Mouse (Mus musculus) left cerebral cortex, adult 18-20 months (tissue): Measurements from ENCODE around the gene Ddr2. TPM values are rescaled to one million over a fixed set of nuclear protein-coding genes. Genes with fewer than 3 reads are reported as not detected.
A peak's percentile ranks its signal among the peaks of the same experiment; 100 is the strongest.

Experiments
- DNase-seq, 2 experiments: peaks; one replicate each; pipeline ENCODE4 v3.0.0; 2021 to 2022; ENCODE audit warnings: low spot score in 2 of 2, mixed read lengths in 1 of 2
- long read RNA-seq, 2 experiments: library from polyadenylated mRNA; stranded (forward); transcript quantifications; one replicate each; pipeline ENCODE4 v2.0.0; 2021
- total RNA-seq, 2 experiments: library from RNA; stranded (reverse); gene quantifications; 2 replicates each; pipeline ENCODE4 v1.2.3; 2021

The Ddr2 gene
- total RNA-seq: 1 to 10 TPM; 7.0 to 7.2 TPM
- long read RNA-seq, experiment 1, partial matches to known transcripts: 2 of 5 reads
- long read RNA-seq, experiment 1, other reads (novel, unspliced or antisense): 3 of 5 reads
- long read RNA-seq, experiment 2, partial matches to known transcripts: 0 of 1 reads
- long read RNA-seq, experiment 2, other reads (novel, unspliced or antisense): 1 of 1 reads

DNA sequence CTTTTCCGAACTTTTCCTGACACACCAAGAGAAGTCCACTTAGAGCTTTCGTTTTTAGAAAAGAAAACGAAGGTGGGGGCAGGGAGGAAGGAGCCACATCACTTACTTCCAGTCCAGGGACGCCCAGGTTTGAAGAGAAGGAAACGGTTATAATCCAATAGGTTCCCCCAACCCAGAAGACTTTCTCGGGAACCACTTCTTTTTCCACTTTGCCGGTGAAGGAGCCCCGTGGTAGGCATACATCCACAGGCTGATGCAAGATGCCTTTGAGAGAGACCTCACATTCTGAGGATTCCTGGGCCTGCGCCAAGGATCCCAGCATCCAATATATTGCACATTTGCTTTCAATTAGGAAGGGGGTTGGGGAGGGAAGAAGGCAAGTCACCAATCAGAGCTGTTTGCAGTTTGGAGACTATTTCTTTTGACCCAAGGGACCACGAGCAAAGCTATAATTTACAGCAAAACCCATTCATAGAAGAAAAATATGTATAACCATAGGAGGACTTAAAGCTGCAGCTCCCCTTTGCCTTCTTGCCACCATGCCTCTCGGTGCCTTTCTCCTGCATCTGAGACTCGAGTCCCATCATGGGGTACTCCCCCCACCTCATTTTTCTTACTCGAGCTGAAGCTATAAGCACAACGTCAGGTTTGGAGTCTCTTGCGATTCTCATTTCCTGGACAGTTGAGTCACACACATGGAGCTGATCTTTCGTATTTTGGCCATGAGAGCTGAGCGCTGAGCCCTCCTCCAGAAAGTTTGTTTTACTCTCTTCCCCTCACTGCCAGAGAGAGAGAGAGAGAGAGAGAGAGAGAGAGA lies at the start of gene Ddr2:
Ddr2 (minus strand) TSS at position 247 of the 817 bp plus-strand sequence.
- DNase-seq: no peak

GRCm38 (mm10) chr1:170159707-170160106 lies 49.1 kb upstream of the Ddr2 start:
- DNase-seq: no peak

- DNase-seq: no peak
Observed at GRCm38 (mm10) chr1:170155761-170156160, 45.2 kb upstream of the Ddr2 start.

GRCm38 (mm10) chr1:170155298-170155697 lies 44.7 kb upstream of the Ddr2 start:
- DNase-seq: no peak

- DNase-seq: no peak
Observed at GRCm38 (mm10) chr1:170153986-170154385, 43.4 kb upstream of the Ddr2 start.

GRCm38 (mm10) chr1:170152552-170152951 lies 42.0 kb upstream of the Ddr2 start:
- DNase-seq: no peak

DNA sequence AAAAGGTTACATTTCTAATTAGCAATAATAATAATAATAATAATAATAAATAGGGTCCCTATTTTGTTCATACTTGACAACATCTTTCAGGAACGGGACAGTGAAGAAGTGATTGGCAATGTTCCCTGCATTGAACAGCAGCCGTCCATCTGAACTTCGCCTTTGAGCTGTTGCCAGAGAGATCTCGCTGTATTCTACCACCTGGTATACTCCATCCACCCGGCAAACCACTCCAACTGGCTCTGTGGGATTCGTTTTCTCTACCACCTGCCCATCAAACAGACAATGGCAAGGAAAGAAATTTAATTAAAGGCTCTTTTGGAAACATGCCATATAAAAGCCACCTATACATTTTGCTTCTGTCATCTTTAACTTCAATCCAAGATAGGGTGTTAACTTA lies 40.3 kb upstream of the Ddr2 start:
- no peak for DNase-seq

- DNase-seq: no peak
Observed at GRCm38 (mm10) chr1:170149756-170150155, 39.2 kb upstream of the Ddr2 start.

GRCm38 (mm10) chr1:170148536-170148935 lies 38.0 kb upstream of the Ddr2 start:
- no peak for DNase-seq

- DNase-seq: no peak
Observed at GRCm38 (mm10) chr1:170147651-170148448, 37.3 kb upstream of the Ddr2 start.

DNA sequence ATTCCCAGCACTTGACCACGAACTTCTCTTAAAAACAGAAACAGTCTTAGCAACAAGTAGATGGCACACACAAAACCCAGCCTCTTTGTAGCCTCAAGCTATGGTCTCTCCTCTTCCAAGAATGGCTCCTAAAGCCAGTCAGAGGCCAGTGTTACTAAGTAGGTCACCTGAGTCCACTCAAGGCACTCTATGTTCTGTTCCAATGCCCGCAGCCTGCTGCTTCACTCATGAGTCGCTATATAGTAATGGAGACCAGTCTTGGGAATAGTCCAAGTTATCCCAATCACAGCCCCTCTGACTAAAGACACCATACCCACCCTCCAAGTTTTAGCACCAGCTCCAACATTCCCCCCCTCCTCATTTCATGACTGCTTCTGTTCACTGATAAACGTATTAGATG lies 35.0 kb upstream of the Ddr2 start:
- no peak for DNase-seq

- no peak for DNase-seq
Observed at GRCm38 (mm10) chr1:170142256-170142871, 31.8 kb upstream of the Ddr2 start.

DNA sequence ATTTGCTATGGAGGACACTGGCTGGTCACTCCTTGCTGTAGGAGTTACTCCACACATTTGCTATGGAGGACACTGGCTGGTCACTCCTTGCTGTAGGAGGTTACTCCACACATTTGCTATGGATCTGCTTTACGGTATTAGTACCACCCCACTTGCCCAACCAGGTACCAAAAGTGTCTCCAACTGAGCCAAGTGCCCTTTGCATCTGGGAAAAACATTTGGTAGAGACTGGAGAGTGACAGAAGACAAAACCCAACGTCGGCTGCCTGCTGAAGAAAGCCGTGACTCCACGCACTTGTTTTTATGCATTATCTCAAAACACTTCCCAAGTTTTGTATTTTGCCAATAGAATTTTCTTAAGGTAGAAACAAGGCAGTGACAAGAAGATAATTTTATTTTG lies 31.1 kb upstream of the Ddr2 start:
- DNase-seq: no peak

- peak; percentile 58 to 73 for DNase-seq
Observed at GRCm38 (mm10) chr1:170136351-170137009, 25.9 kb upstream of the Ddr2 start.

DNA sequence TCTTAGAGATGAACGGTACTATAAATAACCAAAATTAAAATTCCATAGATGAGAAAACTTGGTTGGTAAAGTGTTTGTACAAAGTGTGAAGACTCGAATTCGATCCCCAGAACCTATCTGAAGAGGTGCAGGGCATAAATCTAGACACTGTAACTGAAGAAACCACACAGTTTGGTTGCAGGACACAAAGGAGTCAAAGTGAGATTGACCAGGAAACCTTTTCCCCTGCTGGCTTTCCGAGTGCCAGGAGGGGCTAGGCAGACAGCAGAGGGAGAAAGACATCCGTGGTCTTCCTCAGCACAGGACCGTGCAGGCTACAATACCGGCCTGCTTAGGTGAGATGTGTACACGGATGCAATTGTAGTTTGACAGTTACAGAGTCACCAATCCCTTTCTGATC lies 23.7 kb upstream of the Ddr2 start:
- no peak for DNase-seq

DNA sequence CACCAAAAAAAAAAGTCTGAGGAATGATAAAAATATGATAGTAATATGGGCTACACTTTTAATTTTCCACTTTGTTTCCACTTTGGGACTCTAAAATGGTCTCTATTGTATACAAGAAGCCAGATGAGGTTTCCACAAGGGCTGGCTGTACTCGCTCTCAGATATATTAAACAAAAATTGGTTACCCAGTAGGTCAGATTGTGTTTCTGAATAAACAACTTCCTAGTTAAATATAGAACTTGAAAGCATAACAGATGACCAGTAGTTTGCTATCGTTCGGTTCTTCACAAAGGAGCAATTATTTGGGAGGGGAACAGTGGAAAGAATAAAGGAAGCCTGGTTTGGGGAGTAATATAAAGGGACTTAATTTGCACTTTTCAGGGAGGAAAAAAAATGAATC lies 20.4 kb upstream of the Ddr2 start:
- DNase-seq: no peak

DNA sequence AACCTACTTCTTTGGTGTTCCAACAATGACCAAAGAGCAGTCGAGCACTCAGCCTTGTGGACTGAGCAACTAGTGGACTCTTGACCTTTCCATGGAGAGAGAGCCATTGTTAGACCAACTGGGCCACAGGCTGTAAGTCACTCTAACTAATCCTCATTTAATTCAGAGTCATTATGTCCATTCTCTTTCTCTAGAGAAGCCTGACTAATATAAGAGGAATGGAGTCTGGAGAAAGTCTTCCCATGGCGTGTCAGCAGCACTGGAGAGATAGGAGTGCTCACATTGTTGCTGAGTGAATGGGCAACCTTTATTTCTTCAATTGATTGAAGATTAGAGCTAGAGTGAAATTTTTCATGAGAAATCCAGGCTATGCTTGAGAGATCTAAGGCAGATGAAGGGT lies 14.1 kb upstream of the Ddr2 start:
- DNase-seq: no peak

DNA sequence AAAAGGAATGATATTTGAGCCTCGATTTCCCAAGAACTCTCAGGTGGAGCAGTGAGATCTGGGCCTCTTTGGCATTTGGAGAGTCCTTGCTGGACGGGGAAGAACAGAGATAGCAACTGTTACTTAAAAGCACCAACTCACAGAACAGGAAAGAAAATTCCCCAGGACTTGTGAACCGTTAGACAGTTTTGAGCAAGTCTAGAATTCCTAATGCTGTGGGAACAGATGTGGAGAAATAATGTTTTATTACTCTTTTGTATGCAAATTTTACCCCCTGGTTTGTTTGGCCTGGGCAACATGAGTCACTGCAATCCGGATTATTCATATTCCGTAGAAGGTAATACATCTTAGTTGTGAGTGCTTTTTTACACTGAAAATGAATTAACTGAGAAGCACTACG lies 3.1 kb upstream of the Ddr2 start:
- DNase-seq: no peak

- DNase-seq: no peak
Observed at GRCm38 (mm10) chr1:170112261-170112660, 1.7 kb upstream of the Ddr2 start.

- no peak for DNase-seq
Observed at GRCm38 (mm10) chr1:170111651-170112226, 1.2 kb upstream of the Ddr2 start.
